Mouse (Mus musculus) hindbrain, embryonic 14.5 days (tissue): Measurements from ENCODE around the gene Tom1l1. TPM values are rescaled to one million over a fixed set of nuclear protein-coding genes. Genes with fewer than 3 reads are reported as not detected.

Source experiments
- ATAC-seq: fragments of 200-750 bp; cut with Nextera tagmentation; 2 replicates; pipeline ENCODE4 v1.8.0; 2017; ENCODE audit warnings: moderate number of reproducible peaks, mild to moderate bottlenecking, moderate TSS enrichment, moderate library complexity; ENCODE audit not compliant: low FRiP score
- DNase-seq: peaks from one replicate; pipeline ENCODE4 v3.0.0-alpha.2; 2015; ENCODE audit warnings: low spot score
- H3K27ac ChIP-seq: fragments of 300-500 bp; sonication (generic); 2 replicates; pipeline ENCODE4 v1.5.1; 2014; ENCODE audit warnings: mild to moderate bottlenecking, moderate library complexity
- H3K27me3 ChIP-seq: fragments of 300-500 bp; sonication (generic); 2 replicates; pipeline ENCODE4 v1.6.1; 2014; ENCODE audit warnings: mild to moderate bottlenecking, low read length, mixed read lengths; ENCODE audit not compliant: control insufficient read depth, insufficient read depth
- H3K36me3 ChIP-seq: fragments of 300-500 bp; sonication (generic); replicated peaks from 2 replicates; pipeline ENCODE4 v1.6.1; 2014; ENCODE audit not compliant: control insufficient read depth, insufficient read depth
- H3K4me1 ChIP-seq: fragments of 300-500 bp; sonication (generic); replicated peaks from 2 replicates; pipeline ENCODE4 v1.6.1; 2014; ENCODE audit warnings: antibody characterized with exemption, low read length, mixed read lengths; ENCODE audit not compliant: control insufficient read depth, insufficient read depth
- H3K4me2 ChIP-seq: fragments of 300-500 bp; sonication (generic); replicated peaks from 2 replicates; pipeline ENCODE4 v1.6.1; 2014; ENCODE audit warnings: mild to moderate bottlenecking, moderate library complexity
- H3K4me3 ChIP-seq: fragments of 300-500 bp; sonication (generic); replicated peaks from 2 replicates; pipeline ENCODE4 v1.5.1; 2014; ENCODE audit warnings: mild to moderate bottlenecking, low read length
- H3K9ac ChIP-seq: fragments of 300-500 bp; sonication (generic); 2 replicates; pipeline ENCODE4 v1.6.1; 2014
- H3K9me3 ChIP-seq: fragments of 300-500 bp; sonication (generic); 2 replicates; pipeline ENCODE4 v1.6.1; 2016; ENCODE audit warnings: low read length; ENCODE audit not compliant: control insufficient read depth
- WGBS: fragments of 180-500 bp; shearing (Covaris S2); extraction: QIAGEN DNeasy Blood & Tissue Kit; methylation state at CpG from one replicate; pipeline ENCODE4 v1.1.7; 2014; 5-methylcytosine and 5-hydroxymethylcytosine counted together
- polyA plus RNA-seq: library from polyadenylated mRNA; unstranded; fragments of >200 nt; fragmentation: Nextera tagmentation; extraction: Ambion mirVana; gene quantifications from 2 replicates; pipeline ENCODE4 v1.2.1, GENCODE M21; 2014

Tom1l1 gene
- polyA plus RNA-seq, 1 experiment from 2014 or later: 24.6 TPM

- Histone ChIP-seq H3K4me1 (peaks cover 4% of the 10 kb centered on the region; the same call in 1 of the 2 replicates), H3K9ac (no peak overlapping the region), H3K27ac (no peak overlapping the region), H3K4me3 (no peak overlapping the region), H3K4me2 (peak overlapping the region; percentile 47), H3K9me3 (no peaks in the 10 kb centered on the region), H3K36me3 (no peaks in the 10 kb centered on the region), H3K27me3 (no peaks in the 10 kb centered on the region)
- DNase-seq (peak; percentile 89), ATAC-seq (peak; percentile 81)
- WGBS: 26% methylated on average over 10 of the region's 10 CpGs
These were observed 9.5 kb upstream of the Tom1l1 start for GRCm38 (mm10) chr11:90697480-90698240.

- Histone ChIP-seq H3K27me3 (no peaks in the 10 kb centered on the region), H3K9ac (no peak overlapping the region), H3K4me3 (no peak overlapping the region), H3K4me2 (no peak overlapping the region), H3K9me3 (no peaks in the 10 kb centered on the region), H3K4me1 (peaks cover 4% of the 10 kb centered on the region; the same call in 1 of the 2 replicates), H3K27ac (no peak overlapping the region), H3K36me3 (no peaks in the 10 kb centered on the region)
- ATAC-seq: no peak
- 49% methylated on average over 9 of the region's 9 CpGs for WGBS
- no peak for DNase-seq
These were observed 7.6 kb upstream of the Tom1l1 start for GRCm38 (mm10) chr11:90695811-90696210.

- no peak overlapping the region for H3K4me2 ChIP-seq
- H3K9ac ChIP-seq: no peak overlapping the region
- H3K4me1 ChIP-seq: peaks cover 4% of the 10 kb centered on the region; the same call in 1 of the 2 replicates
- H3K27me3 ChIP-seq: no peaks in the 10 kb centered on the region
- no peaks in the 10 kb centered on the region for H3K9me3 ChIP-seq
- no peak overlapping the region for H3K27ac ChIP-seq
- H3K4me3 ChIP-seq: no peak overlapping the region
- 60% methylated on average over 4 of the region's 4 CpGs for WGBS
- ATAC-seq: no peak
- DNase-seq: no peak
- no peaks in the 10 kb centered on the region for H3K36me3 ChIP-seq
These were observed 6.0 kb upstream of the Tom1l1 start for GRCm38 (mm10) chr11:90694206-90694605.

- Histone ChIP-seq H3K4me1 (peaks cover 7% of the 10 kb centered on the region; the same call in 1 of the 2 replicates), H3K36me3 (no peaks in the 10 kb centered on the region), H3K9ac (no peak overlapping the region), H3K27ac (no peak overlapping the region), H3K27me3 (peaks cover 6% of the 10 kb centered on the region; the same call in 1 of the 2 replicates), H3K9me3 (no peaks in the 10 kb centered on the region), H3K4me3 (no peak overlapping the region), H3K4me2 (no peak overlapping the region)
- ATAC-seq (no peak), DNase-seq (no peak)
- 19% methylated on average over 6 of the region's 6 CpGs for WGBS
These were observed 2.2 kb upstream of the Tom1l1 start for GRCm38 (mm10) chr11:90690361-90690760.

- ATAC-seq (peak; percentile 13; the same call in 1 of the 2 replicates), DNase-seq (no peak)
- 0 out of 2 replicates have a peak overlapping the region, but pooled peaks have one; percentile 80 for H3K27ac ChIP-seq
- H3K27me3 ChIP-seq: peaks cover 6% of the 10 kb centered on the region; the same call in 1 of the 2 replicates
- no peaks in the 10 kb centered on the region for H3K9me3 ChIP-seq
- H3K4me2 ChIP-seq: peak overlapping the region; percentile 90
- peak overlapping the region; percentile 66 for H3K9ac ChIP-seq
- H3K4me3 ChIP-seq: peak overlapping the region; percentile 62
- no peaks in the 10 kb centered on the region for H3K36me3 ChIP-seq
- WGBS: 2% methylated on average over 17 of the region's 17 CpGs
- H3K4me1 ChIP-seq: peaks cover 7% of the 10 kb centered on the region; the same call in 1 of the 2 replicates
These were observed 1.1 kb downstream of the Tom1l1 start for GRCm38 (mm10) chr11:90687040-90687439.

GRCm38 (mm10) chr11:90686287-90687025 is 1.7 kb downstream of the Tom1l1 start:
- H3K9me3 ChIP-seq: no peaks in the 10 kb centered on the region
- peak overlapping the region; percentile 90 for H3K4me2 ChIP-seq
- H3K9ac ChIP-seq: peak overlapping the region; percentile 66; the same call in 1 of the 2 replicates
- WGBS: 73% methylated on average over 13 of the region's 13 CpGs
- no peak for ATAC-seq
- H3K4me3 ChIP-seq: peak overlapping the region; percentile 62
- H3K27me3 ChIP-seq: peaks cover 6% of the 10 kb centered on the region; the same call in 1 of the 2 replicates
- H3K27ac ChIP-seq: no peak overlapping the region
- no peaks in the 10 kb centered on the region for H3K36me3 ChIP-seq
- peaks cover 7% of the 10 kb centered on the region; the same call in 1 of the 2 replicates for H3K4me1 ChIP-seq
- no peak for DNase-seq

- Histone ChIP-seq H3K9me3 (no peaks in the 10 kb centered on the region), H3K4me2 (no peak overlapping the region), H3K27ac (no peak overlapping the region), H3K4me1 (peaks cover 7% of the 10 kb centered on the region; the same call in 1 of the 2 replicates), H3K9ac (no peak overlapping the region), H3K36me3 (no peaks in the 10 kb centered on the region), H3K4me3 (no peak overlapping the region), H3K27me3 (peaks cover 6% of the 10 kb centered on the region; the same call in 1 of the 2 replicates)
- 81% methylated on average over 6 of the region's 6 CpGs for WGBS
- ATAC-seq: no peak
- no peak for DNase-seq
These were observed 3.0 kb downstream of the Tom1l1 start for GRCm38 (mm10) chr11:90685196-90685595.

- Histone ChIP-seq H3K4me2 (no peak overlapping the region), H3K4me3 (no peak overlapping the region), H3K36me3 (no peaks in the 10 kb centered on the region), H3K27me3 (peaks cover 6% of the 10 kb centered on the region; the same call in 1 of the 2 replicates), H3K9ac (no peak overlapping the region), H3K27ac (no peak overlapping the region), H3K9me3 (no peaks in the 10 kb centered on the region), H3K4me1 (peaks cover 7% of the 10 kb centered on the region; the same call in 1 of the 2 replicates)
- DNase-seq (no peak), ATAC-seq (no peak)
- WGBS: 80% methylated on average over 6 of the region's 6 CpGs
These were observed 3.4 kb downstream of the Tom1l1 start for GRCm38 (mm10) chr11:90684765-90685164.

GRCm38 (mm10) chr11:90681171-90681570 is 7.0 kb downstream of the Tom1l1 start:
- H3K27me3 ChIP-seq: no peaks in the 10 kb centered on the region
- no peaks in the 10 kb centered on the region for H3K9me3 ChIP-seq
- H3K4me3 ChIP-seq: no peak overlapping the region
- DNase-seq (no peak), ATAC-seq (no peak)
- no peaks in the 10 kb centered on the region for H3K36me3 ChIP-seq
- no peak overlapping the region for H3K9ac ChIP-seq
- no peak overlapping the region for H3K4me2 ChIP-seq
- H3K27ac ChIP-seq: no peak overlapping the region
- H3K4me1 ChIP-seq: no peaks in the 10 kb centered on the region
